Mouse (Mus musculus): ENCODE data around the gene Akr1c13. TPM values are rescaled to one million over a fixed set of nuclear protein-coding genes. Genes with fewer than 3 reads are reported as not detected.

The Akr1c13 gene
- polyA plus RNA-seq (2014; fragmentation: Illumina TruSeq; extraction: RNeasy Lipid Tissue Mini Kit (QIAGEN cat#74804); ENCODE audit: low read depth, low replicate concordance): 22.3 TPM

GRCm38 (mm10) chr13:4190904-4191303, at the start of gene Akr1c13:
Gene Akr1c13, plus strand, starts transcription at chr13:4191150.

DNA sequence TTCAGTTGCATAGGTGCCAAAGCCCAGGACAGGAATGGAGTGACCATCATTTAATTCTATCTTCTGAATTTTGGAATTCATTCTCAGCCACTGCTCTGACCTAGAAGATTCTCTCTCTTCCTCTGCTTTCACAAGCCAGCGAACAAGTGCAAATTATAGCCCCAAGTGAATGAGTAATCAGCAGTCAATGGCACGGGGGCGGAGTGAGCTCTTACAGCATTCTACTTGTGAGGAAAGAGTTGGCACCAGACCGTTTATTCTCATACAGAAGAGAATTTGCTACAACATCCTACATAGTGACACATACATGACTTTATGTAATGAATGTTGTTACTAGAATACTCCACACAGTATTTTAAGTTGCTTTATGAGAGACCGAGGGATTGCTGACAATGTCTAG, 40.4 kb upstream of the Akr1c13 start, which contains the start of gene Akr1c18:
Gene Akr1c18, minus strand, starts transcription at position 137 of the 400 bp plus-strand sequence.

GRCm38 (mm10) chr13:4228441-4228840, 37.5 kb downstream of the Akr1c13 start, which contains the start of gene Akr1c19:
Gene Akr1c19, plus strand, starts transcription at chr13:4228700.

Other genes starting within 250 kb of the Akr1c13 start
- not detected for gene Ucn3, start 245.8 kb upstream of the Akr1c13 start, polyA plus RNA-seq (2014; fragmentation: Illumina TruSeq; extraction: RNeasy Lipid Tissue Mini Kit (QIAGEN cat#74804); ENCODE audit: low read depth, low replicate concordance)
- 4.9 TPM for gene Akr1c14, start 142.1 kb upstream of the Akr1c13 start, polyA plus RNA-seq (2014; fragmentation: Illumina TruSeq; extraction: RNeasy Lipid Tissue Mini Kit (QIAGEN cat#74804); ENCODE audit: low read depth, low replicate concordance)
- gene Akr1c18, start 40.5 kb upstream of the Akr1c13 start, polyA plus RNA-seq (2014; fragmentation: Illumina TruSeq; extraction: RNeasy Lipid Tissue Mini Kit (QIAGEN cat#74804); ENCODE audit: low read depth, low replicate concordance): 0.24 TPM
- gene Akr1c19, start 37.5 kb downstream of the Akr1c13 start, polyA plus RNA-seq (2014; fragmentation: Illumina TruSeq; extraction: RNeasy Lipid Tissue Mini Kit (QIAGEN cat#74804); ENCODE audit: low read depth, low replicate concordance): 3.2 TPM
- 3.1 TPM for gene Akr1c12, start 88.3 kb downstream of the Akr1c13 start, polyA plus RNA-seq (2014; fragmentation: Illumina TruSeq; extraction: RNeasy Lipid Tissue Mini Kit (QIAGEN cat#74804); ENCODE audit: low read depth, low replicate concordance)
- gene Akr1c6, start 243.2 kb downstream of the Akr1c13 start, polyA plus RNA-seq (2014; fragmentation: Illumina TruSeq; extraction: RNeasy Lipid Tissue Mini Kit (QIAGEN cat#74804); ENCODE audit: low read depth, low replicate concordance): 0.21 TPM

Measured in testis, adult 10 weeks (tissue).